Mouse (Mus musculus): ENCODE results near the gene Camk1d.

DNA sequence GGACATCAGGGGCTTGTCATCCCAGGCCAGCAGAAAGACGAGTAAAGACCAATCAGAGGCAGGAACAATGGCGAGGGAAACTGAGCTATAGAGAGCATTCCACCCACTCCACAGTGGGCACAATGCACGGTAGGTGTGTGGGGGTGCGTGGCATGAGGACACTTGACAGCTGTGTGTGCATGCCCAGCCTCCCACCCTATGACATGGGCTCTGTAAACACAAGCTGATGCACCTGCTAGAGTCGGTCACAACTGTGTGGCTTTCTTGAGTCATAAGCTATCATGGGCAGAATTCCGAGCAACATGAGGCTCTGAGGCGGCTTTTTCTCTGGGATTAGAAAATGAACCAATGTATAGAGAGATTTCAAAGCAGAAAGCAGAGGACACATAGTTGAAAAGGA is 333.3 kb downstream of the Camk1d start:
- TF ChIP-seq CTCF (IDR thresholded peaks at IDR 0.05; ENCODE audit: low read depth, low read length) (no peak), EP300 (IDR thresholded peaks at IDR 0.05; ENCODE audit: insufficient read depth, low read depth, low read length) (no peak), POLR2A (IDR thresholded peaks at IDR 0.05; ENCODE audit: insufficient read depth, low read length) (no peak)

Measured in ES-Bruce4 (cell line).